Mouse (Mus musculus) Patski (cell line): ENCODE measurements around the gene Sash3. TPM values are rescaled to one million over a fixed set of nuclear protein-coding genes. Genes with fewer than 3 reads are reported as not detected.
A peak's percentile ranks its signal among the peaks of the same experiment; 100 is the strongest.

Experiments used
- ATAC-seq: fragments of 100-300 bp; one replicate; pipeline ENCODE4 v1.8.0; 2021
- CTCF ChIA-PET: fragments of 350-600 bp; sonication (Branson Sonifier 250); formaldehyde crosslinking; loops from one replicate; lab custom pipeline; 2022; ENCODE audit warnings: inconsistent platforms; lab: Charles Lee
- POLR2A ChIA-PET: fragments of 350-600 bp; sonication (Branson Sonifier 250); formaldehyde crosslinking; loops from one replicate; lab custom pipeline; 2022; ENCODE audit warnings: antibody characterized with exemption, inconsistent platforms; lab: Charles Lee
- DNase-seq: peaks from one replicate; pipeline ENCODE4 v3.0.0-alpha.2; 2011; ENCODE audit warnings: low read depth, low spot score
- H3K27me3 ChIP-seq: fragments of 371-371 bp; one replicate; pipeline ENCODE4 v1.5.1; 2021
- CTCF ChIP-seq: fragments of 100-300 bp; IDR thresholded peaks from one replicate; pipeline ENCODE4 v1.5.1; 2021
- in situ Hi-C: fragments of 300-500 bp; cut with MboI; formaldehyde crosslinking; loops from 3 replicates; pipeline ENCODE4 v1.11.1; 2018; ENCODE audit warnings: low pct_unique_long_range_greater_than_20kb, mixed read lengths
- polyA plus RNA-seq: library from polyadenylated mRNA; unstranded; gene quantifications from one replicate; pipeline ENCODE4 v1.2.3, GENCODE M21; 2021

The Sash3 gene
- polyA plus RNA-seq, 1 experiment from 2014 or later = not detected

GRCm38 (mm10) chrX:48124132-48125071, 21.8 kb upstream of the Sash3 start:
- peak; percentile 78 for TF ChIP-seq CTCF
- ChIA-PET CTCF (interaction anchor here (1.2 to 1.6 kb wide), 2 partner anchors 11 to 104 kb away, joined by 3 to 5 read pairs; no protein-coding TSS in a partner anchor), POLR2A (no interaction called here)
- in situ Hi-C loops = no loop called here
- DNase-seq = no peak
- peaks cover 11% of the 10 kb centered on the region for H3K27me3 ChIP-seq
- peak; percentile 58 for ATAC-seq

- POLR2A ChIA-PET = no interaction called here
- DNase-seq = no peak
- CTCF ChIA-PET = interaction anchor here (0.9 kb wide), 1 partner anchor 12 kb away, joined by 3 read pairs; no protein-coding TSS in a partner anchor
- H3K27me3 ChIP-seq = peaks cover 5% of the 10 kb centered on the region
- no peak for TF ChIP-seq CTCF
- no peak for ATAC-seq
- in situ Hi-C loops = no loop called here
These were observed 19.2 kb upstream of the Sash3 start for GRCm38 (mm10) chrX:48126903-48127476.

GRCm38 (mm10) chrX:48127502-48128218, 18.6 kb upstream of the Sash3 start:
- in situ Hi-C loops = no loop called here
- peaks cover 12% of the 10 kb centered on the region for H3K27me3 ChIP-seq
- CTCF ChIA-PET = no interaction called here
- TF ChIP-seq CTCF = no peak
- DNase-seq (no peak), ATAC-seq (no peak)
- POLR2A ChIA-PET = no interaction called here

DNA sequence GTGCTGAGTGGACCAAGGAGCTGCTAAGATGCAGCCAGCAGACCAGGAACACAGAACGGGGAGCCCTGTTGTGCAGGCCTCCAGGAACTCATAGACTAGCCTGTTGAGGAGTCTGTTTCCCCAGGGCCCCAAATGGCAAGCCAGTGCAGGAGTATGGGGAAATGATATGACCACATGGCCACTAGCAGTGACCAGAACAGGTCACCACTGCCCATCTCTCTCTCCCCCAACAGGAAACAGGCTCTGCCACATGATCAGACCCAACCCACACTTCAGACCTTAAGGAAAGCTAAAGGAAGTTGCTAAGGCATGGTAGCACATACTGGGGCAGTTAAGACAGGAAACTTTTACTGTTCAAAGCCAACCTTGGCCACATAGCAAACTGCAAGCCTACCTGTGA, 17.1 kb upstream of the Sash3 start:
- ChIA-PET POLR2A (no interaction called here), CTCF (no interaction called here)
- DNase-seq (no peak), ATAC-seq (no peak)
- TF ChIP-seq CTCF = no peak
- peaks cover 12% of the 10 kb centered on the region for H3K27me3 ChIP-seq
- in situ Hi-C loops = no loop called here

- no peak for TF ChIP-seq CTCF
These were observed 9.3 kb upstream of the Sash3 start for GRCm38 (mm10) chrX:48136935-48137334.

DNA sequence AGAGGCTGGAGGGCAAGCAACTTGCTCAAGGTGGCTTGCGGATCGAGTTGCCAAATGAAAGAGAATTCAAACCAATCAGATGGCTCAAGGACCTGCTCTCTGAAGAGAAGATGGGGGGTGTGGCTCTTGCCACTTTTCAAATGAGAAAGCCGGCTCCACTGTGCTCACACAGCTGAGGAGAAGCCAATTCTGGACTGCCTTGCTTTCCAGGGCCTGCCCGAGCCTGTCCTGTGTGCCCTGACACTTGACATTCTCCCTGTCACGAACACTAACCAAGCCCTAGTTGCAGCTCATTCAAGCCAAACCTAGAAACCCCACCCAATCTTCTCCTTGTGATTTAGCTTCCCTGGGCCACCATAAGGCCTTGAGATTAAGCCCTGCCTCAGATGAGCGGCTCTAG, 8.2 kb upstream of the Sash3 start:
- CTCF ChIA-PET = interaction anchor here (1.3 kb wide), 1 partner anchor 21 kb away, joined by 4 read pairs; no protein-coding TSS in a partner anchor

More at GRCm38 (mm10) chrX:48136935-48137334, 9.3 kb upstream of the Sash3 start:
- no peak for DNase-seq
- in situ Hi-C loops = no loop called here
- POLR2A ChIA-PET = no interaction called here
- no peak for ATAC-seq
- peaks cover 17% of the 10 kb centered on the region for H3K27me3 ChIP-seq
- CTCF ChIA-PET = no interaction called here

GRCm38 (mm10) chrX:48138539-48139275, 7.5 kb upstream of the Sash3 start:
- ChIA-PET CTCF (interaction anchor here (1.3 to 1.5 kb wide), 2 partner anchors 12 to 21 kb away, joined by 3 to 4 read pairs; no protein-coding TSS in a partner anchor), POLR2A (no interaction called here)
- H3K27me3 ChIP-seq = peaks cover 12% of the 10 kb centered on the region
- ATAC-seq (no peak), DNase-seq (no peak)
- in situ Hi-C loops = no loop called here
- no peak for TF ChIP-seq CTCF

More for the DNA sequence above, 8.2 kb upstream of the Sash3 start:
- no peak for ATAC-seq
- POLR2A ChIA-PET = interaction anchor here (0.6 kb wide), 1 partner anchor 544 kb away, joined by 5 read pairs; no protein-coding TSS in a partner anchor
- no peak for TF ChIP-seq CTCF
- peaks cover 11% of the 10 kb centered on the region for H3K27me3 ChIP-seq
- DNase-seq = no peak
- in situ Hi-C loops = no loop called here

DNA sequence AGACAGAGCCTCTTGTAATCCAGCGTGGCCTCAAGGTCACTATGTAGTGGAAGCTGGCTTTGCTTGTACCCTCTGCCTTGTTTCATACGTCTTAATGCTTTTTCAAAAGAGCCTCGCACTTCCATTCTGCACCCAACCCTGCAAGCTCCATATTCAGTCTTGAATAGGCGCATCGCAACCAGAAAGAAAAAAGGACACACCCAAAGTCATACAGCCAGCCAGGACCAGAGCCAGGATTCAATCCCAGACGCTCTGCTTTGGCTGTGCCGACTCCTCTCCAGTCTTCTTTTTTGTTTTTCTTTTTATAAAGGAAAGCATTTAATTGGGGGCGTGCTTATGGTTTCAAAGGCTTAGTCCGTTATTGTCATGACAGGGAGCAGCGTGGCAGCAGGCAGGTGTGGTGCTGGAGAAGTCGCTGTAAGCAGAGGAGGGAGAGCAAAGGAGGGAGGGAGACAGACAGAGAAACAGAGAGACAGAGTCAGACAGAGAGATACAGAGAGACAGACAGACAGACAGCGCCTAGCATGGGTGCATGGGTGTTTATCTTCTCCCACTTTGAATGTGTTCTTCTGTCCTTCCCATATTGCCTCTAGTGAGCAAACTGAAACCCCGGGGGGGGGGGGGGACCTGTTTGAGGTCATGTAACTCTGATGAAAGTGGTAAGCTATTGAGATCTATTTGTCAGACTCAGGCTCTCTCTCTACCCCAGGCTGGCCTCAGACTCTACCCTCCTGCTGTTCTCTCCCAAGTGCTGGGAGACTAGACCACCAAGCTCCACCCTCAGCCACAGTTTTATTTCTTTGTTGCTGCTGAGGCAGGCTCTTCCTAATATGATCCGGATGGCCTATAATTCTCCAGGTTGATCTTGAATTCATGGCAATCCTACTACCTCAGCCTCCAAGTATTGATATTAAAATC, 6.6 kb upstream of the Sash3 start:
- in situ Hi-C loops = no loop called here
- no peak for TF ChIP-seq CTCF
- ChIA-PET POLR2A (no interaction called here), CTCF (interaction anchor here (1.5 kb wide), 1 partner anchor 13 kb away, joined by 3 read pairs; no protein-coding TSS in a partner anchor)
- ATAC-seq (no peak), DNase-seq (no peak)
- H3K27me3 ChIP-seq = peaks cover 12% of the 10 kb centered on the region
